Comparison of ENCODE assay signal across 11 mouse cellular contexts in genomic region chr11:18940916-18941315, GRCm38 (mm10).
DNase-seq lines count a peak whose midpoint lies in the region; ATAC-seq and TF ChIP-seq lines count a peak whose summit lies in the region.
"Had no signal": no experiment of that assay in that cellular context is flagged by ENCODE, and none has a peak within 500 bp of the region (broad histone marks: within the 10 kb centered on the region; RNA-seq: fewer than 3 reads in every experiment).

No protein-coding gene starts in this region.

- no peak overlapping the region for H3K4me2 ChIP-seq in hindbrain, embryonic 12.5 days (replicated peaks)
- H3K4me2 ChIP-seq in midbrain, embryonic 14.5 days (ENCODE audit: low read length), result no peak overlapping the region
- no peak overlapping the region for H3K4me2 ChIP-seq in midbrain, embryonic 11.5 days
- H3K4me2 ChIP-seq in heart, embryonic 16.5 days (ENCODE audit: low read depth, low read length), result peak overlapping the region; percentile 7; the same call in 1 of the 2 replicates
- H3K4me2 ChIP-seq in liver, postnatal 0 days (ENCODE audit: low read depth, low read length), result no peak overlapping the region

- TF ChIP-seq EP300 in liver, postnatal 0 days (IDR thresholded peaks at IDR 0.05; ENCODE audit: low read depth), result no peak

- 30% methylated on average over 4 of the region's 4 CpGs for WGBS in hindbrain, embryonic 12.5 days
- 42% methylated on average over 4 of the region's 4 CpGs for WGBS in hindbrain, embryonic 10.5 days
- WGBS in midbrain, embryonic 14.5 days, result 28% methylated on average over 4 of the region's 4 CpGs
- WGBS in midbrain, embryonic 11.5 days, result 49% methylated on average over 4 of the region's 4 CpGs
- 45% methylated on average over 4 of the region's 4 CpGs for WGBS in heart, embryonic 16.5 days
- WGBS in liver, postnatal 0 days (ENCODE audit: insufficient replicate concordance), result 64% methylated on average over 4 of the region's 4 CpGs

- no peak overlapping the region for H3K4me3 ChIP-seq in hindbrain, embryonic 12.5 days
- H3K4me3 ChIP-seq in hindbrain, embryonic 10.5 days, result no peak overlapping the region
- no peak overlapping the region for H3K4me3 ChIP-seq in midbrain, embryonic 14.5 days (replicated peaks; ENCODE audit: low read depth, low read length)
- no peak overlapping the region for H3K4me3 ChIP-seq in midbrain, embryonic 11.5 days (ENCODE audit: low read depth, low read length)
- no peak overlapping the region for H3K4me3 ChIP-seq in heart, embryonic 16.5 days (ENCODE audit: low read length)
- H3K4me3 ChIP-seq in liver, postnatal 0 days (ENCODE audit: low read depth, low read length), result no peak overlapping the region
- H3K4me3 ChIP-seq: erythroblast, embryonic 14.5 days had no signal

- H3K27ac ChIP-seq in hindbrain, embryonic 12.5 days, result no peak overlapping the region
- no peak overlapping the region for H3K27ac ChIP-seq in hindbrain, embryonic 10.5 days
- no peak overlapping the region for H3K27ac ChIP-seq in midbrain, embryonic 14.5 days (replicated peaks; ENCODE audit: low read depth, low read length)
- no peak overlapping the region for H3K27ac ChIP-seq in midbrain, embryonic 11.5 days (ENCODE audit: low read depth, low read length)
- 0 out of 2 replicates have a peak overlapping the region, but pooled peaks have one; percentile 2 for H3K27ac ChIP-seq in heart, embryonic 16.5 days (ENCODE audit: low read length)
- no peak overlapping the region for H3K27ac ChIP-seq in liver, postnatal 0 days (ENCODE audit: low read depth)

- no peaks in the 10 kb centered on the region for H3K27me3 ChIP-seq in hindbrain, embryonic 12.5 days
- no peaks in the 10 kb centered on the region for H3K27me3 ChIP-seq in hindbrain, embryonic 10.5 days (ENCODE audit: insufficient read depth, poor library complexity, severe bottlenecking)
- H3K27me3 ChIP-seq in midbrain, embryonic 14.5 days (ENCODE audit: control insufficient read depth, insufficient read depth, low read length), result no peaks in the 10 kb centered on the region
- H3K27me3 ChIP-seq in midbrain, embryonic 11.5 days (ENCODE audit: control insufficient read depth, insufficient read depth, low read length), result no peaks in the 10 kb centered on the region
- H3K27me3 ChIP-seq in heart, embryonic 16.5 days (ENCODE audit: control insufficient read depth, insufficient read depth, low read length), result no peaks in the 10 kb centered on the region
- no peaks in the 10 kb centered on the region for H3K27me3 ChIP-seq in liver, postnatal 0 days (ENCODE audit: insufficient read depth, low read length)

- ATAC-seq in hindbrain, embryonic 12.5 days (ENCODE audit: low FRiP score), result 0 out of 2 replicates have a peak, but pooled peaks have one; percentile 17
- ATAC-seq in midbrain, embryonic 14.5 days (ENCODE audit: low FRiP score, low TSS enrichment), result no peak
- no peak for ATAC-seq in midbrain, embryonic 11.5 days (ENCODE audit: low FRiP score)
- peak; percentile 39 for ATAC-seq in heart, embryonic 16.5 days (replicated peaks; ENCODE audit: extremely low read depth, insufficient read depth, low FRiP score)
- ATAC-seq in liver, postnatal 0 days, result no peak

- H3K36me3 ChIP-seq in hindbrain, embryonic 12.5 days, result no peaks in the 10 kb centered on the region
- H3K36me3 ChIP-seq in hindbrain, embryonic 10.5 days, result peaks cover 22% of the 10 kb centered on the region; the same call in 1 of the 2 replicates
- H3K36me3 ChIP-seq in midbrain, embryonic 14.5 days (ENCODE audit: control insufficient read depth, insufficient read depth, low read length), result no peaks in the 10 kb centered on the region
- H3K36me3 ChIP-seq in midbrain, embryonic 11.5 days (ENCODE audit: control insufficient read depth, insufficient read depth, low read length), result no peaks in the 10 kb centered on the region
- 0 out of 2 replicates have a peak, but pooled peaks cover 3% of the 10 kb centered on the region for H3K36me3 ChIP-seq in heart, embryonic 16.5 days (ENCODE audit: control insufficient read depth, insufficient read depth)
- H3K36me3 ChIP-seq in liver, postnatal 0 days (replicated peaks; ENCODE audit: insufficient read depth, low read length), result no peaks in the 10 kb centered on the region

- no peaks in the 10 kb centered on the region for H3K9me3 ChIP-seq in hindbrain, embryonic 12.5 days (replicated peaks)
- no peaks in the 10 kb centered on the region for H3K9me3 ChIP-seq in hindbrain, embryonic 10.5 days
- no peaks in the 10 kb centered on the region for H3K9me3 ChIP-seq in midbrain, embryonic 14.5 days (ENCODE audit: control insufficient read depth, low read length)
- H3K9me3 ChIP-seq in midbrain, embryonic 11.5 days (ENCODE audit: control insufficient read depth, low read length), result no peaks in the 10 kb centered on the region
- H3K9me3 ChIP-seq in heart, embryonic 16.5 days (replicated peaks; ENCODE audit: control insufficient read depth, low read length), result no peaks in the 10 kb centered on the region
- H3K9me3 ChIP-seq in liver, postnatal 0 days (ENCODE audit: low read length), result no peaks in the 10 kb centered on the region

- TF ChIP-seq CTCF in liver, postnatal 0 days (IDR thresholded peaks at IDR 0.05; ENCODE audit: low read depth), result no peak

- no peak for DNase-seq in hindbrain, embryonic 10.5 days (ENCODE audit: low spot score)
- peak; percentile 52 for DNase-seq in midbrain, embryonic 14.5 days
- no peak for DNase-seq in midbrain, embryonic 11.5 days (ENCODE audit: low spot score, missing footprints)
- no peak for DNase-seq in urinary bladder, postnatal 4 days (ENCODE audit: low spot score in 2 of 2)
- no peak for DNase-seq in liver, postnatal 0 days
- DNase-seq: cerebellum, postnatal 36 days; retina, postnatal 1 day; thymus, postnatal 14 days had no signal

- H3K9ac ChIP-seq in hindbrain, embryonic 12.5 days, result no peak overlapping the region
- H3K9ac ChIP-seq in midbrain, embryonic 14.5 days (replicated peaks; ENCODE audit: low read length), result no peak overlapping the region
- H3K9ac ChIP-seq in midbrain, embryonic 11.5 days (ENCODE audit: low read length), result no peak overlapping the region
- H3K9ac ChIP-seq in heart, embryonic 16.5 days (ENCODE audit: low read length), result peak overlapping the region; percentile 12; the same call in 1 of the 2 replicates
- H3K9ac ChIP-seq in liver, postnatal 0 days (replicated peaks), result no peak overlapping the region

- H3K4me1 ChIP-seq in hindbrain, embryonic 12.5 days, result peaks cover 40% of the 10 kb centered on the region
- peaks cover 45% of the 10 kb centered on the region for H3K4me1 ChIP-seq in hindbrain, embryonic 10.5 days (replicated peaks)
- H3K4me1 ChIP-seq in midbrain, embryonic 14.5 days (ENCODE audit: control insufficient read depth, insufficient read depth, low read length), result peaks cover 17% of the 10 kb centered on the region
- peaks cover 14% of the 10 kb centered on the region; the same call in 1 of the 2 replicates for H3K4me1 ChIP-seq in midbrain, embryonic 11.5 days (ENCODE audit: control insufficient read depth, insufficient read depth, low read length)
- H3K4me1 ChIP-seq in heart, embryonic 16.5 days (ENCODE audit: control insufficient read depth, insufficient read depth, low read length), result peaks cover 27% of the 10 kb centered on the region
- no peaks in the 10 kb centered on the region for H3K4me1 ChIP-seq in liver, postnatal 0 days (ENCODE audit: insufficient read depth)

Comparison
In these comparisons a context has a peak if more than half of its experiments do, and no peak if none do; other contexts are left out.
1. ATAC-seq: peak in hindbrain, embryonic 12.5 days (single experiment) and heart, embryonic 16.5 days (single experiment); none in midbrain, embryonic 14.5 days (single experiment), midbrain, embryonic 11.5 days (single experiment) and liver, postnatal 0 days (single experiment).